Mouse (Mus musculus) activated CD4-positive, CD25-positive, alpha-beta regulatory T cell, adult 4 months (primary cell): ENCODE measurements at regions not wholly inside any gene's neighbourhood (a gene's known extent, or its start where the extent isn't known, plus 50 kb on each side); places are given as distances from the start of the nearest gene placed in this dataset.

ENCODE experiments used
- ATAC-seq: one replicate; pipeline ENCODE4 v1.8.0; 2017

GRCm38 (mm10) chr7:72503756-72504155 is 197.3 kb upstream of the Mctp2 start:
- ATAC-seq: no peak

GRCm38 (mm10) chr7:72504268-72504667 is 197.9 kb upstream of the Mctp2 start:
- ATAC-seq: no peak

GRCm38 (mm10) chr7:72505732-72506460 is 199.5 kb upstream of the Mctp2 start:
- no peak for ATAC-seq

GRCm38 (mm10) chr7:72507946-72508345 is 201.5 kb upstream of the Mctp2 start:
- no peak for ATAC-seq

- no peak for ATAC-seq
These were observed 203.7 kb upstream of the Mctp2 start for GRCm38 (mm10) chr7:72510116-72510515.

- ATAC-seq: no peak
These were observed 207.0 kb upstream of the Mctp2 start for GRCm38 (mm10) chr7:72513446-72513845.

GRCm38 (mm10) chr7:72514851-72515250 is 208.4 kb upstream of the Mctp2 start:
- ATAC-seq: no peak

GRCm38 (mm10) chr7:72518421-72518972 is 212.1 kb upstream of the Mctp2 start:
- no peak for ATAC-seq

GRCm38 (mm10) chr7:72519359-72520115 is 213.1 kb upstream of the Mctp2 start:
- no peak for ATAC-seq

- ATAC-seq: no peak
These were observed 222.5 kb upstream of the Mctp2 start for GRCm38 (mm10) chr7:72528873-72529272.

GRCm38 (mm10) chr7:72538288-72538687 is 231.9 kb upstream of the Mctp2 start:
- no peak for ATAC-seq

- no peak for ATAC-seq
These were observed 233.5 kb upstream of the Mctp2 start for GRCm38 (mm10) chr7:72539915-72540314.

GRCm38 (mm10) chr7:72541521-72542478 is 235.4 kb upstream of the Mctp2 start:
- ATAC-seq: no peak

GRCm38 (mm10) chr7:72543501-72543900 is 237.1 kb upstream of the Mctp2 start:
- ATAC-seq: no peak

GRCm38 (mm10) chr7:72543946-72544345 is 237.5 kb upstream of the Mctp2 start:
- no peak for ATAC-seq

- ATAC-seq: no peak
These were observed 261.0 kb upstream of the Mctp2 start for GRCm38 (mm10) chr7:72567378-72567777.

GRCm38 (mm10) chr7:72569177-72569576 is 262.8 kb upstream of the Mctp2 start:
- ATAC-seq: no peak

- ATAC-seq: no peak
These were observed 267.9 kb upstream of the Mctp2 start for GRCm38 (mm10) chr7:72574316-72574715.

- no peak for ATAC-seq
These were observed 278.0 kb upstream of the Mctp2 start for GRCm38 (mm10) chr7:72584427-72584826.

GRCm38 (mm10) chr7:72589241-72589668 is 282.8 kb upstream of the Mctp2 start:
- ATAC-seq: no peak

GRCm38 (mm10) chr7:72590351-72591115 is 284.1 kb upstream of the Mctp2 start:
- ATAC-seq: no peak

GRCm38 (mm10) chr7:72592110-72592509 is 285.7 kb upstream of the Mctp2 start:
- no peak for ATAC-seq
